Mouse (Mus musculus) heart, embryonic 12.5 days (tissue): ENCODE results near the gene Patz1. TPM values are rescaled to one million over a fixed set of nuclear protein-coding genes. Genes with fewer than 3 reads are reported as not detected.

Source experiments
- polyA plus RNA-seq: library from polyadenylated mRNA; unstranded; fragments of >200 nt; fragmentation: Nextera tagmentation; extraction: Ambion mirVana; gene quantifications from 2 replicates; pipeline ENCODE4 v1.2.1, GENCODE M21; 2016

Patz1 gene
- polyA plus RNA-seq, 1 experiment from 2014 or later, result 35.6 TPM

Other genes starting within 250 kb of the Patz1 start
- 12.8 and 13.8 TPM in 2 replicates for gene Sfi1, start 95.4 kb upstream of the Patz1 start, polyA plus RNA-seq
- gene Eif4enif1, start 86.5 kb upstream of the Patz1 start, polyA plus RNA-seq, result 37.4 and 39.9 TPM in 2 replicates
- gene Drg1, start 22.5 kb upstream of the Patz1 start, polyA plus RNA-seq, result 159 and 171 TPM in 2 replicates
- gene Pik3ip1, start 41.5 kb downstream of the Patz1 start, polyA plus RNA-seq, result 20.2 and 21.3 TPM in 2 replicates
- 73.2 and 74.6 TPM in 2 replicates for gene Limk2, start 120.3 kb downstream of the Patz1 start, polyA plus RNA-seq
- gene Rnf185, start 163.5 kb downstream of the Patz1 start, polyA plus RNA-seq, result 26.3 and 26.5 TPM in 2 replicates
- 0.26 and 0.30 TPM in 2 replicates for gene Pla2g3, start 199.4 kb downstream of the Patz1 start, polyA plus RNA-seq
- 11.4 and 11.5 TPM in 2 replicates for gene Inpp5j, start 215.9 kb downstream of the Patz1 start, polyA plus RNA-seq
- gene Selenom, start 225.8 kb downstream of the Patz1 start, polyA plus RNA-seq, result 125 and 129 TPM in 2 replicates